Mouse (Mus musculus) megakaryocyte, embryonic 14.5 days (primary cell): ENCODE data around the gene Atp8b4. TPM values are rescaled to one million over a fixed set of nuclear protein-coding genes. Genes with fewer than 3 reads are reported as not detected.

ENCODE experiments used
- H3K27me3 ChIP-seq: replicated peaks from 2 replicates; pipeline ENCODE3; 2012; ENCODE audit warnings: inconsistent platforms
- H3K36me3 ChIP-seq: replicated peaks from 2 replicates; pipeline ENCODE3; 2012; ENCODE audit warnings: low read length, inconsistent platforms, mixed read lengths
- H3K4me1 ChIP-seq: 2 replicates; pipeline ENCODE4 v1.6.1; 2012; ENCODE audit warnings: inconsistent platforms
- H3K4me3 ChIP-seq: replicated peaks from 2 replicates; pipeline ENCODE3; 2012; ENCODE audit warnings: moderate library complexity, mild to moderate bottlenecking, inconsistent platforms
- H3K9me3 ChIP-seq: 2 replicates; pipeline ENCODE4 v1.6.1; 2012; ENCODE audit warnings: inconsistent platforms
- FLI1 ChIP-seq: IDR thresholded peaks from 2 replicates; pipeline ENCODE4 v1.6.1; 2012; ENCODE audit warnings: low read length, inconsistent platforms, mixed read lengths
- GATA1 ChIP-seq: IDR thresholded peaks from 3 replicates; pipeline ENCODE4 v1.6.1; 2012; ENCODE audit warnings: mixed read lengths, low read length, inconsistent platforms, borderline replicate concordance
- polyA plus RNA-seq: library from polyadenylated mRNA; stranded (reverse); fragments of >175 nt; gene quantifications from 2 replicates; pipeline ENCODE4 v1.2.3, GENCODE M21; 2012; ENCODE audit warnings: low replicate concordance; ENCODE audit not compliant: insufficient read depth

Atp8b4 gene
- polyA plus RNA-seq, 1 experiment: 0.38 TPM

DNA sequence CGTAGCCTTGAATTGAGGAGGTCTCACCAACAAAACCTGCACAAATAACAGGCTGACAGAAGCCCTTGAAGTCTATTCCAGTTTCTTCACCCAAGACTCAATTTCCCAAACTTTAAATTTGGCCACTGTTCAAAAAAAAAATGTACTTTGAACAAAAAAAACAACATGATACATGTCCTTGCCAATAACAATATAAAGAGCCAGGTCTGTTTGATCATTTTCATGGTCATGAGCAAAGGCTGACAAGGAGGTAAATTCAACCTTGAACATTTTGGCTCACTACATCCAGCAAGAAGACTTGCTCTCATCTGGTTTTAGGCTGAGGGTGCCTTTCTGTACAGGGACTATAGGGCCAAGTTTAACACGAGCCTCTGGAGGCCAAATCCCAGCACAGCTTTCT is 83.7 kb downstream of the Atp8b4 start:
- Histone ChIP-seq H3K27me3 (no peaks in the 10 kb centered on the region), H3K4me3 (no peak overlapping the region), H3K9me3 (no peaks in the 10 kb centered on the region), H3K4me1 (peaks cover 14% of the 10 kb centered on the region), H3K36me3 (no peaks in the 10 kb centered on the region)
- TF ChIP-seq GATA1: no peak

DNA sequence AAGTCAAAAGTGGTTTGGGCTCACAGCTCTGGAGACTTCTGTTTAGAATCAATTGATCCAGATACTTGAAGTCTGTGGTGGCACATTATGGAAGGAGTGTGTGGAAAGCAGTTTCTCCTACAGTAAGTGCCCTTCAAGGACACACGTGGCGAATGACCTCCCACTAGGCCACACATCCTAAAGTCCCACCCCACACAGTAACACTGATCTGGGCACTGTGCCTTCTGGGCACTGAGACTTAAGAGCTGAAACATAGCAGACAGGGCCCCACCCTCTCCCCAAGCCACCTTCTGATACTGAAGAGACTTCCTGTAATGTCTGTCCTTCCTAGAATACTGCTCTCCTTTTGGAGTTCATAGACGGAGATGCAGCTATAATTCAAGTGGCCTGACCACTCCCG is 84.5 kb downstream of the Atp8b4 start:
- Histone ChIP-seq H3K36me3 (no peaks in the 10 kb centered on the region), H3K27me3 (no peaks in the 10 kb centered on the region), H3K4me1 (peaks cover 14% of the 10 kb centered on the region), H3K9me3 (no peaks in the 10 kb centered on the region), H3K4me3 (no peak overlapping the region)
- no peak for TF ChIP-seq FLI1
- TF ChIP-seq GATA1: no peak

DNA sequence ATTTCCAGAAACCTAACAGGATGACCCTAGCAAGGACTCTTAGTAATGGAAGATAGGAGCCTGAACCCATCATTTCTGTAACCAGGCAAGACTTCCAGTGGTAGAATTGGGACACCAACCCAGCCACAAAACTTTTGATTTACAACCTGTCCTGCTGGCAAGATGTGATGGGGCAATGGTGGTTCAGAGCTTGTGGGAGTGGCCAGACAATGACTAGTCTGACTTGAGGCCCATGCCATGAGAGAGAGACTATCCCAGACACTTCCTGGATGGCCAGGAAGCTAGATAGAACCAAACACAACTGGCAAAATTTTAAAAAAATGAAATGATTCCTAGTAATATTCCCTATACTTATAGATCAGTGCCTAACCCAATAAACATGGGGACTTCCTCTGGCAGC is 87.7 kb downstream of the Atp8b4 start:
- peaks cover 14% of the 10 kb centered on the region for H3K4me1 ChIP-seq

DNA sequence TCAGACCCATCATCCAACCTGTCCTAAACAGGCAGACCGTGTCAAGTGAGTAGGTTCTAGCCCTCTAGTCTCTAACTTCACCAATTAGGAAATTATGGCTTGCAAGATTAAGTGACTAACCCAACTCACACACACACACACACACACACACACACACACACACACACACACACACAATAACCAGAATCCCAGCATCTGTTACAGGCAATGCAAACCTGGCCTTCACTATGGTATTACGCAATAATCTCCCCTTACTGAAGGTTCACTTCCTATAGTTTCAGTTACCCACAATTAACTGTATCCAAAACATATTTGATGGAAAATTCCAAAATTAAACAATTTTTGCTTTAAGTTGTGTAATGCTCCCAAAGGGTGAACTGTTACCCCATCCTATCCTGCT is 101.0 kb downstream of the Atp8b4 start:
- H3K4me1 ChIP-seq: peaks cover 8% of the 10 kb centered on the region
- no peak for TF ChIP-seq GATA1
- TF ChIP-seq FLI1: no peak
- H3K36me3 ChIP-seq: no peaks in the 10 kb centered on the region
- no peaks in the 10 kb centered on the region for H3K27me3 ChIP-seq
- H3K9me3 ChIP-seq: no peaks in the 10 kb centered on the region
- H3K4me3 ChIP-seq: no peak overlapping the region

More for the DNA sequence above, 87.7 kb downstream of the Atp8b4 start:
- Histone ChIP-seq H3K27me3 (no peaks in the 10 kb centered on the region), H3K36me3 (no peaks in the 10 kb centered on the region), H3K9me3 (no peaks in the 10 kb centered on the region), H3K4me3 (no peak overlapping the region)
- TF ChIP-seq GATA1 (no peak), FLI1 (no peak)

DNA sequence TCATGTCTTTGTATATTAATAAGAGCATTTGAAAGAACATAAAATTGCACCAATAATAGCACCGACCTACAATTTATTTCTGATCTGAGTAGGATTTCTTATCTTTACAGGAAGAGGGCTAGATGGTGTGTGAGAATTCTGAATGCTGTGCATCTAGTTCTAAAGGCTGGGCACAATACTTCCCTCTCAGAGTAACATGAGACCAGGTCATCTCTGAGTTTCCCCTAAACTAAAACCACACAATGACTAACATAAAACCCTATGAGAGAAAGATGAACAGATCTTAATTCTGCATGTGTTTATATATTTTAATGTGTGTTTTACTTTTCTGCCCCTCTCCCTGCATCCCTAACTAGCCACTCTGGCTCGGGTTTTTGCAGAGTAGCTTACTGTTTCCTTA is 101.5 kb downstream of the Atp8b4 start:
- H3K27me3 ChIP-seq: no peaks in the 10 kb centered on the region
- TF ChIP-seq GATA1: no peak
- peaks cover 8% of the 10 kb centered on the region for H3K4me1 ChIP-seq
- no peaks in the 10 kb centered on the region for H3K9me3 ChIP-seq
- no peak overlapping the region for H3K4me3 ChIP-seq
- H3K36me3 ChIP-seq: no peaks in the 10 kb centered on the region

DNA sequence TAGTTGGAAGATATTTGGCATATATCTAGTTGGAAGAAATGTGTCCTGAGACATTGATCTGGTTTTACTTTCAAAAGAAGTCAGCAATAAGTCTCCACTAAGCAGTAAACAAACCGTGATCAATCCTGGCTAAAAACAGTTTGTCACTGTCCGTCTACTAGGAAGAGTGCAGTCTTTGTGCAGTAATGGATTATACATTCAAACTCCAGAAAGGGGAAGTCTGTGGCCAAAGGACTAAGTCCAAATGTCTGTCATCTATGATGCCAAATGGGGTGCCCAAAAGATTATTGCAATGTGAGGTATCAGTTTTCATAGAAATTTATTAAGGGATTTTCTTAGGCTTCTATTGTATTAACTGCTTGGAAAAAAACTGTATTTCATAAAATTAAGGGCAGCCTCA is 102.3 kb downstream of the Atp8b4 start:
- no peaks in the 10 kb centered on the region for H3K9me3 ChIP-seq
- no peaks in the 10 kb centered on the region for H3K36me3 ChIP-seq
- H3K4me3 ChIP-seq: no peak overlapping the region
- H3K4me1 ChIP-seq: peaks cover 8% of the 10 kb centered on the region
- no peak for TF ChIP-seq GATA1
- TF ChIP-seq FLI1: no peak
- no peaks in the 10 kb centered on the region for H3K27me3 ChIP-seq

DNA sequence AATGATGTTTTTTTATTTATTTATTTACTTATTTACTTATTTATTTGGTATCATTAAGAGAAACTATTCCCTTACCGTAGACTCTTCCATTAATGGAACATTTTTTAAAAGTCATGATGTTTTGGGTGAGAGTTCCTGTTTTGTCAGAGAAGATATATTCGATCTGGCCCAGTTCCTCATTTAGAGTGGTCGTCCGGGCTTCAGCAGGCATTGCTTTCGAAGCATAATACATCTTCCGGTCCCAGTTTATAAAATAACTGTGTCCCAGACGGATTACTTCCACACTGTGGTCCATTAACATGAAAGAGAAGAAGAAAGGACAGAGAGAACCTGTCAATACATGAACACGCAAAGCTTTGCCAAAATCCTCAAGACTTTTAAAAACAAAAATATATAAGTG is 103.0 kb downstream of the Atp8b4 start:
- peaks cover 8% of the 10 kb centered on the region for H3K4me1 ChIP-seq
- no peak overlapping the region for H3K4me3 ChIP-seq
- no peaks in the 10 kb centered on the region for H3K36me3 ChIP-seq
- H3K27me3 ChIP-seq: no peaks in the 10 kb centered on the region
- no peaks in the 10 kb centered on the region for H3K9me3 ChIP-seq
- TF ChIP-seq GATA1 (no peak), FLI1 (no peak)

DNA sequence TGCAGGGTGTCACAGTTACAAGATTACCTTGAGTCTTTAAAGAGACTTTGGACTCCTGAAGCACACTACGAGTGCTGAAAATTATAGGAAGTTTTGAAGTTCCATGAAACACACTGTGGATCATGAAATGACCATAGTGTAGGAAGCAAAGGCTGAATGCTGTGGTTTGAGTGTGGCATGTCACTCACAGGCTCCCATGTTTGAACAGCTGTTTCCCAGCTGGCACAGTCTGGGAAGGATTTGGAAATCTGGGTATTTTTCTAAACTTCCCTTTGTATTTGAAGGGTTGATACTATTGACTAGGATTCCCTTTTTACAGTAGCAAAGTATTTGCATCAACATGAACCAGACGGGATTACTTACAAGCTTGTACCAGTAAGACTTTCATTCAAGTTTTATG is 105.5 kb downstream of the Atp8b4 start:
- no peaks in the 10 kb centered on the region for H3K9me3 ChIP-seq
- H3K27me3 ChIP-seq: no peaks in the 10 kb centered on the region
- TF ChIP-seq GATA1 (no peak), FLI1 (no peak)
- H3K4me3 ChIP-seq: no peak overlapping the region
- peaks cover 21% of the 10 kb centered on the region for H3K4me1 ChIP-seq
- H3K36me3 ChIP-seq: peaks cover under 1% of the 10 kb centered on the region

DNA sequence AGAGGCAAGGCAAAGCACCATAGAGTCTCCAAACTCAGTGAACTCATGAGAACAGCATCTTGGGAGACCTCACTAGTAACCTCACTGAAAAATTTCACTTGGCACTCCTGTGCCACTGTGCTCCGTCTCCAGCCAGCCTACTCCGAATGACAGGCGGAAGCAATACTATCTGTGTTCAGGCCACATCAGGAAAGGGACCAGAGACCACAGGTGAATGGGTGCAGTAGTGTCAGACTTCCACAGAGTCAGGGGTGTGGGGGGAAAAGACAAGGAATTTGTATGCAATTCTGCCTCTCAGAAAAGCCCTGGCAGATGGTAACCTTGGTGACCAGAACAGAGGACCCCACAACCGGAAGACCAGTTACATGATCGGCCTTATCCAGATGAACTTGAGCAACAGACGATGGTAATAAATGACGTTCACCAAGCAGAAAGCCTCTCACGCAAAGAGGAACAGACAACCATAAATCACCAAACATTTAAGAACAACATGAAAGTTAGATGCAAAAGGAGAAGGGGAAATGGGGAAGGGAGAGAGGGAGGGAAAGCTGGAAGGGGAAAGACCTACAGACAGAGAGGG is 112.9 kb downstream of the Atp8b4 start:
- peaks cover 7% of the 10 kb centered on the region for H3K36me3 ChIP-seq
- TF ChIP-seq GATA1 (no peak), FLI1 (no peak)
- H3K9me3 ChIP-seq: peaks cover 4% of the 10 kb centered on the region; the same call in 1 of the 2 replicates
- no peaks in the 10 kb centered on the region for H3K27me3 ChIP-seq
- peak overlapping the region; percentile 64 for H3K4me3 ChIP-seq
- H3K4me1 ChIP-seq: peaks cover 32% of the 10 kb centered on the region

DNA sequence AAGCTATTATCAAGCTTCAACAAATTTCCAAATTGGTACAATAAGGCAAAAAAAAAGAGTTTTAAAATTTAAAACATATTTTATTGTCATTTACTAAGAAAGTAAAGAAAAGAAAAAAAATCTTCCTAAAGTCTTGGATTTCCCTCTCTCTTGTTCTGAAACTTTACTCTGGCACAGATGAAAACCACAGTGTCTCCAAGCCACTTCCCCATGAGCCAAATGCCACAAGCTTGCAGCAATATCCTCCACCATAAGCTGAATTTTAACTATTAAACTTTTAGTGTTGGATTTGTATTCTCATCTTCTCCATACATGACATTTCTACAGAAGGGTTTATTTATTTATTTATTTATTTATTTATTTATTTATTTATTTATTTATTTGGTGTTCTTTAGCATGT is 114.4 kb downstream of the Atp8b4 start:
- Histone ChIP-seq H3K27me3 (no peaks in the 10 kb centered on the region), H3K4me1 (peaks cover 18% of the 10 kb centered on the region), H3K4me3 (no peak overlapping the region), H3K9me3 (peaks cover 4% of the 10 kb centered on the region; the same call in 1 of the 2 replicates), H3K36me3 (peaks cover 7% of the 10 kb centered on the region)
- TF ChIP-seq GATA1: no peak
- TF ChIP-seq FLI1: no peak

DNA sequence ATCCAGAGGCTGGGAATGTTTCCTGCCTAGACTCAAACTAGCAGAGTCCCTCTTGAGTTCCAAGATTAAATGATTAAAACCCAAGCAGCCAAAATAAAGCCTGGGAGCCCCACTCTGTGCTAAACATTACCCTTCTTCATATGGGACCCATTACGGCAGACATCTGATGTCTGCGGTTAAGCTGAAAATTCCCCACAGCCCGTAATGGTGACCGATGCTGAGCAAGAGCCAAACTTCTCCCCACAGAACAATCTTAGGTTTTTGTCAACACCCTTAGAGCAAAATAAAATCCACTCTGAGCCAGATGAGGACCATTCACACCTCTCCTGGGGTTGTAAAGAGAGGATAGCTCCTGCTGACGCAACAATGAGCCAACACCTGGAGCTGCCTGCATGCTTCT is 120.2 kb downstream of the Atp8b4 start:
- H3K4me1 ChIP-seq: no peaks in the 10 kb centered on the region
- no peaks in the 10 kb centered on the region for H3K9me3 ChIP-seq
- no peaks in the 10 kb centered on the region for H3K36me3 ChIP-seq
- TF ChIP-seq GATA1: no peak
- no peak for TF ChIP-seq FLI1
- peaks cover 2% of the 10 kb centered on the region for H3K27me3 ChIP-seq
- no peak overlapping the region for H3K4me3 ChIP-seq
